Mouse (Mus musculus): ENCODE measurements around the gene Ccdc38. TPM values are rescaled to one million over a fixed set of nuclear protein-coding genes. Genes with fewer than 3 reads are reported as not detected.
"Not testable (repeated sequence)": the region's sequence is repeated elsewhere in the genome, so short reads cannot be mapped to it uniquely, and the experiment has no call there.

Ccdc38 gene
- polyA plus RNA-seq, 1 experiment from 2014 or later = 0.83 TPM

DNA sequence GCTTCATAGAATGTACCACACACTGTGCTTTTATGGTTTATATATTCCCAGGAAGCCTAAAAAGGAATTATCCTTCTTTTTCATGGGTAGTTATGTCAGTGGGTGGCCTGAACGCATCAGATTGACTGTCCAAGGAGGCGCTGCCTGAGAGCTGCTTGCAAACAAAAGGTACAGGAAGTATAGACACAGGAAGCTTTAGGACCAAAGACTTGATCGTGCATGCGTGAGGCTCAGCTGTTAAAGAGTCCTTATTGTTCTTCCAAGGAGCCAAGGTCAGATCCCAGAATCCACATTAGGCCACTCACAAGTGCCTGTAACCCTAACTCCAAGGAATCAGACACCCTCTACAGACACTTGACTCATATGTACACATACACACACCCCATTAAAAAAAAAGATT lies 1.9 kb downstream of the Ccdc38 start:
- no peak overlapping the region for H3K27ac ChIP-seq (ENCODE audit: low read length)
- no peak for ATAC-seq
- 16% methylated on average over 4 of the region's 4 CpGs for WGBS

DNA sequence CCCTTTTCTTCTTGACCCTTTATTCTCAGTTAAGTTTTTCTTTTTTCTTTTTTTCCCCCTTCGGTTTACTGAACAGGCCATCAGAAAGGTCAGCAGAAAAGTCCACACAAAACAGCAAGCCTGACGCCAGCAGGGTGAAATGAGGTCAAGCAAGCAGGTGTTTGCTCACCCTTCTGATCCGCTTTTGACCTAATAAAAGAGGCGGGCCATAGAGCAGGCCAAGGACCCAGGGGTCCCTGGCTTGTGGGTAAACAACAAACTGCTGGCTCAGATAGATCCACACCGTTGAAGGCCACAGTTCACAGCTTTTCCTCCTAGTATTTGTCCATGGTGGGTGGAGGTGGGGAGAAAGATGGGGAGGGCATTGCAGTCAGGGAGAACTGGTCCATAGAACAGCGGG lies 2.7 kb downstream of the Ccdc38 start:
- no peak overlapping the region for H3K27ac ChIP-seq (ENCODE audit: low read length)
- no peak overlapping the region for H3K4me3 ChIP-seq (ENCODE audit: low read depth, low read length)
- no peaks in the 10 kb centered on the region for H3K27me3 ChIP-seq (ENCODE audit: control insufficient read depth, insufficient read depth, low read depth, low read length)
- H3K9ac ChIP-seq (ENCODE audit: low read depth, low read length) = no peak overlapping the region
- WGBS = 58% methylated on average over 6 of the region's 6 CpGs
- H3K9me3 ChIP-seq (replicated peaks; ENCODE audit: control insufficient read depth, low read length, poor library complexity, severe bottlenecking) = no peaks in the 10 kb centered on the region
- no peak for ATAC-seq
- H3K4me1 ChIP-seq (ENCODE audit: control insufficient read depth, insufficient read depth, low read length) = 0 out of 2 replicates have a peak, but pooled peaks cover 2% of the 10 kb centered on the region
- H3K4me2 ChIP-seq (ENCODE audit: low read length) = no peak overlapping the region
- H3K36me3 ChIP-seq (ENCODE audit: control insufficient read depth, insufficient read depth, low read length) = no peaks in the 10 kb centered on the region

More for the DNA sequence above, 1.9 kb downstream of the Ccdc38 start:
- Histone ChIP-seq H3K9ac (ENCODE audit: low read depth, low read length) (no peak overlapping the region), H3K4me1 (ENCODE audit: control insufficient read depth, insufficient read depth, low read length) (0 out of 2 replicates have a peak, but pooled peaks cover 2% of the 10 kb centered on the region), H3K27me3 (ENCODE audit: control insufficient read depth, insufficient read depth, low read depth, low read length) (no peaks in the 10 kb centered on the region), H3K36me3 (ENCODE audit: control insufficient read depth, insufficient read depth, low read length) (no peaks in the 10 kb centered on the region), H3K9me3 (replicated peaks; ENCODE audit: control insufficient read depth, low read length, poor library complexity, severe bottlenecking) (no peaks in the 10 kb centered on the region), H3K4me2 (ENCODE audit: low read length) (no peak overlapping the region), H3K4me3 (ENCODE audit: low read depth, low read length) (no peak overlapping the region)

DNA sequence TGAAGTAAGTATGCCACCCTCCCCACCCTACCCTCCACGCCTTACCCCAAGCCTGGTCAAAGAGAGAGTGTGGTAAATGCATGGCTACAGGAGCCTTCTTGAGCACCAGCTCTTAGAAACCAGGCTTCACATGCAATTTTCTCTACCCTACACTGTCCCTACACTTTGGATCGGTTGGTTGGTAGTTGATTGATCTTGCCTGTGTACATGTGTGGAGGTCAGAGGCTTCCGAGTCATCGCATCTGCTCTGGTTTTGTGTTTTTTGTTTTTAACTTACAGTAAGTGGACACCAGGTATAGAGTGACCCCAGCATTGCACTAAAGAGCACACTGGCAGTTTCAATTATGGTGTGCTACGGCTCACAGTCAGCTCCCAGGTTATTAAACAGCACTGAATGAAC lies 3.7 kb downstream of the Ccdc38 start:
- WGBS = 85% methylated on average over 5 of the region's 5 CpGs

DNA sequence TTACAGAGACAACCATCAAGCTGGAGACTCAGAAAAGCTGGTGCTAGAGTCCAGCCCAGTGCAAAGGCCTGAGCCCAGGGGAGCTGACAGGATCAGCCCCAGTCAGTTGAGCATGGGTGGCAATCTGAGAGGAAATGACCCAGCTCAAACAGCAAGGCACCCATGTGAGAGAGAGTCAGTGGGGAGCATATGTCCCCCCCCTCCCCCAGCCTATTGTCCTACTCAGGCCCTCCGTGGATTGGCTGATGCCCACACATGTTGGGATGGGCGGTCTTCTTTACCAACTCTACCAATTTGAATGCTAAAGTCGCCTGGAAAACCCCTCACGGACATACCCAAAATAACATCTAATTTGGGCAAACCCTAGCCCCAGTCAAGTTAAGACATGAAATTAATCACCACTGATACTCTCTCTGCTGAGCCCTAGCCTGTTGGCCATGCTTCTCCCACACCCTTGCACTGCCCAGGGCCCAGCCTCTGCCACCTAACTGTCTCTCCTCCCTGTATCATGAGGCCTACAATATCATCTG lies 7.4 kb downstream of the Ccdc38 start:
- Histone ChIP-seq H3K27ac (ENCODE audit: low read length) (no peak overlapping the region), H3K4me3 (ENCODE audit: low read depth, low read length) (no peak overlapping the region), H3K9me3 (replicated peaks; ENCODE audit: control insufficient read depth, low read length, poor library complexity, severe bottlenecking) (no peaks in the 10 kb centered on the region), H3K27me3 (ENCODE audit: control insufficient read depth, insufficient read depth, low read depth, low read length) (no peaks in the 10 kb centered on the region), H3K36me3 (ENCODE audit: control insufficient read depth, insufficient read depth, low read length) (no peaks in the 10 kb centered on the region), H3K9ac (ENCODE audit: low read depth, low read length) (no peak overlapping the region), H3K4me2 (ENCODE audit: low read length) (no peak overlapping the region), H3K4me1 (ENCODE audit: control insufficient read depth, insufficient read depth, low read length) (no peaks in the 10 kb centered on the region)
- 91% methylated on average over 4 of the region's 4 CpGs for WGBS
- no peak for ATAC-seq

More for the DNA sequence above, 3.7 kb downstream of the Ccdc38 start:
- no peak overlapping the region for H3K4me2 ChIP-seq (ENCODE audit: low read length)
- H3K4me1 ChIP-seq (ENCODE audit: control insufficient read depth, insufficient read depth, low read length) = 0 out of 2 replicates have a peak, but pooled peaks cover 2% of the 10 kb centered on the region
- no peak for ATAC-seq
- no peaks in the 10 kb centered on the region for H3K36me3 ChIP-seq (ENCODE audit: control insufficient read depth, insufficient read depth, low read length)
- H3K27ac ChIP-seq (ENCODE audit: low read length) = no peak overlapping the region
- H3K27me3 ChIP-seq (ENCODE audit: control insufficient read depth, insufficient read depth, low read depth, low read length) = no peaks in the 10 kb centered on the region
- H3K4me3 ChIP-seq (ENCODE audit: low read depth, low read length) = no peak overlapping the region
- H3K9me3 ChIP-seq (replicated peaks; ENCODE audit: control insufficient read depth, low read length, poor library complexity, severe bottlenecking) = no peaks in the 10 kb centered on the region
- no peak overlapping the region for H3K9ac ChIP-seq (ENCODE audit: low read depth, low read length)

DNA sequence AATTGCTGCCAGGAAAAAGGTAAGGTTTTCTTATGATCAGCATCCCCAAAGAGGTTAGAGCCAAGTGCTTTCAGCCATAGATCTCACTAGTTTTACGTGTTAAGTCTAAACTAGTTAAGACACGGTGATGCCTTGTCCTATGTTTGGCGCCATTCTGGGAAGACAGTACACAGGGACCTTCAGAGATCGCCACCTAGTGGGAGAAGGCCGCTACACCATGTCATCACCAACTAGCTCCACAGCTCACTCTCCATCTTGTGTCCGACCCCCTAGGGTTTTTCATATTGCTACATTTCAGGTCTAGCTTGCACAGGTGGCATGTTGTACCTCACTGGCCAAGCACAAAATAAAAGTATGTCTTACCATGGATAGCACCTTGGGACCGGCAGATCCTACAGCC lies 8.6 kb downstream of the Ccdc38 start:
- H3K4me2 ChIP-seq (ENCODE audit: low read length) = no peak overlapping the region
- WGBS = 13% methylated on average over 7 of the region's 7 CpGs
- no peak overlapping the region for H3K4me3 ChIP-seq (ENCODE audit: low read depth, low read length)
- no peaks in the 10 kb centered on the region for H3K9me3 ChIP-seq (replicated peaks; ENCODE audit: control insufficient read depth, low read length, poor library complexity, severe bottlenecking)
- H3K4me1 ChIP-seq (ENCODE audit: control insufficient read depth, insufficient read depth, low read length) = no peaks in the 10 kb centered on the region
- ATAC-seq = peak; percentile 71; the same call in 1 of the 2 replicates
- no peaks in the 10 kb centered on the region for H3K36me3 ChIP-seq (ENCODE audit: control insufficient read depth, insufficient read depth, low read length)
- no peak overlapping the region for H3K27ac ChIP-seq (ENCODE audit: low read length)
- no peak overlapping the region for H3K9ac ChIP-seq (ENCODE audit: low read depth, low read length)
- H3K27me3 ChIP-seq (ENCODE audit: control insufficient read depth, insufficient read depth, low read depth, low read length) = no peaks in the 10 kb centered on the region

DNA sequence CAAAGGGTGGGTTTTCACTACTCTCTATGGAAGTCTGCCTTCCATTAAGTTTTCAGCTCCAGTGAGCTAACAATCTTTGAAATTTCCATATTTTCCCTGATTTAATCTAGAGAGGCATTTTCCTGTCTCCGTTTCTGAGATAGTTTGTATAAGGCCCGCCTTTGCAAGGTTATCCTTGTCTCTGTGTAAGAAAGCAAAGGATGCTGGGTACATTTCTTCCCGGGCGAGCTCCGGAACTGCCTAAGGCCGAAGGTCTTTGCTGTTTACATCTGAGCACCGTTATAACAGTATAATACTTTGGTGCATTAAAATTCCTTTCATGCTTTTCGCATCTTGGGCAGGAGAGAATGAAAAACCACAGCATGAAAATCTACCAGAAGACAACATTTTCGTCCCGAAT lies 9.4 kb downstream of the Ccdc38 start:
- WGBS = 76% methylated on average over 10 of the region's 10 CpGs
- no peak overlapping the region for H3K9ac ChIP-seq (ENCODE audit: low read depth, low read length)
- no peak overlapping the region for H3K27ac ChIP-seq (ENCODE audit: low read length)
- H3K4me2 ChIP-seq (ENCODE audit: low read length) = no peak overlapping the region
- H3K4me1 ChIP-seq (ENCODE audit: control insufficient read depth, insufficient read depth, low read length) = no peaks in the 10 kb centered on the region
- no peaks in the 10 kb centered on the region for H3K36me3 ChIP-seq (ENCODE audit: control insufficient read depth, insufficient read depth, low read length)
- no peak for ATAC-seq
- H3K9me3 ChIP-seq (replicated peaks; ENCODE audit: control insufficient read depth, low read length, poor library complexity, severe bottlenecking) = no peaks in the 10 kb centered on the region
- H3K27me3 ChIP-seq (ENCODE audit: control insufficient read depth, insufficient read depth, low read depth, low read length) = no peaks in the 10 kb centered on the region
- H3K4me3 ChIP-seq (ENCODE audit: low read depth, low read length) = no peak overlapping the region

DNA sequence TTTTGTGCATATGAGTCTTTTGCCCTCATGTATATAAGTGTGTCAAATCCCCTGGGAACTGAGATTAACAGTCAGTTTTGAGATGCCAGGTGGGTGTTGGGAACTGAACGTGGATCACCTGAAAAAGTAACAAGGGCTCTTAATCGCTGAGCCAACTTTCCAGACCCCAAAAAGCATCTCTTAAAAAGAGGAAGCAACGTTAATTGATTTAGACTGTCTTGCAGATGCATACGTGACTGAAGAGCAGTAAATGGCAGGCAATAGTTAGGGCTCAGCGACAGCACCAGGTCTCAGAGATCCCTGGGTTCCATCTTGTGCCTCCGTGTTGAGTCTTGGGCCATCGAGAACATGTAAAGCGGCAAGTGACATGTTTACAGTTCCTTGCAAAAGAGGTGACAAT lies 12.2 kb downstream of the Ccdc38 start:
- Histone ChIP-seq H3K4me2 (ENCODE audit: low read length) (no peak overlapping the region), H3K36me3 (ENCODE audit: control insufficient read depth, insufficient read depth, low read length) (no peaks in the 10 kb centered on the region), H3K4me3 (ENCODE audit: low read depth, low read length) (no peak overlapping the region), H3K9ac (ENCODE audit: low read depth, low read length) (no peak overlapping the region), H3K27me3 (ENCODE audit: control insufficient read depth, insufficient read depth, low read depth, low read length) (no peaks in the 10 kb centered on the region), H3K27ac (ENCODE audit: low read length) (no peak overlapping the region), H3K9me3 (replicated peaks; ENCODE audit: control insufficient read depth, low read length, poor library complexity, severe bottlenecking) (no peaks in the 10 kb centered on the region), H3K4me1 (ENCODE audit: control insufficient read depth, insufficient read depth, low read length) (no peaks in the 10 kb centered on the region)
- ATAC-seq = no peak
- 84% methylated on average over 8 of the region's 8 CpGs for WGBS

DNA sequence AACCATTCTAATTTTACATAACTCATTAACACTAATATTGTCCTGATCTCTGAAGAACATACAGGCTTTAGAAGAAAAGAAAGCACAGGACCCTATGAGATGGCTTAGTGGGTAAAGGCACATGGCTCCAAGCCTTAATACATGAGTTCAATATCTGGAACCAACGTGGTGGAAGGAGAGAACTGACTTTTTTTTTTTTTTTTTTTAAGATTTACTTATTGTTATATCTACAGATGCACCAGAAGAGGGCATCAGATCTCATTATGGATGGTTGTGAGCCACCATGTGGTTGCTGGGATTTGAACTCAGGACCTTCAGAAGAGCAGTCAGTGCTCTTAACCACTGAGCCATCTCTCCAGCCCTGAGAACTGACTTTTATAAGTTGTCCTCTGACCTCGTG lies 17.5 kb downstream of the Ccdc38 start:
- H3K4me2 ChIP-seq (ENCODE audit: low read length) = not testable (repeated sequence)

DNA sequence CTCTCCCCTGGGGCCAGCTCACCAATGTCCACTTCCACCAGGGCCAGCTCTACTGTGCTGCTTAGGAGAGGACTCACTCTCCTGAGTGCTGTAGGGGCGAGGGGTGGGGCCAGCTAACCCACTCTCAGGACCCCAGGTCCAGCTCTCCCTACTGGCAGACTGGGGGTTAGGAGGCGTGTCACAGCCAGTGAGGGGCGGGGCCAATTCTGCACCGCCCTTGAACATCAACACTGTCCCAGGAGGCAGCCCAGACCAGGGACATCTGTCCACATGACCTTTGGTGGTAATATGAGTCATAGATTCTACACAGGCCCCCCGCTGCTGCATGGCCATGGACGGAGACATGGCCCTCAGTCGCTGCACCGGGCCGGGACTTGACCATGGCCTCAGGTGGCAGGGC lies 19.4 kb downstream of the Ccdc38 start:
- H3K9ac ChIP-seq (ENCODE audit: low read depth, low read length) = no peak overlapping the region
- H3K27me3 ChIP-seq (ENCODE audit: control insufficient read depth, insufficient read depth, low read depth, low read length) = no peaks in the 10 kb centered on the region

More for the DNA sequence above, 17.5 kb downstream of the Ccdc38 start:
- H3K27ac ChIP-seq (ENCODE audit: low read length); H3K9me3 ChIP-seq (replicated peaks; ENCODE audit: control insufficient read depth, low read length, poor library complexity, severe bottlenecking); H3K4me1 ChIP-seq (ENCODE audit: control insufficient read depth, insufficient read depth, low read length); H3K36me3 ChIP-seq (ENCODE audit: control insufficient read depth, insufficient read depth, low read length); H3K9ac ChIP-seq (ENCODE audit: low read depth, low read length); ATAC-seq; H3K4me3 ChIP-seq (ENCODE audit: low read depth, low read length); H3K27me3 ChIP-seq (ENCODE audit: control insufficient read depth, insufficient read depth, low read depth, low read length): not testable (repeated sequence)
- WGBS = 75% methylated on average over 2 of the region's 2 CpGs

More for the DNA sequence above, 19.4 kb downstream of the Ccdc38 start:
- ATAC-seq = no peak
- no peak overlapping the region for H3K27ac ChIP-seq (ENCODE audit: low read length)
- H3K9me3 ChIP-seq (replicated peaks; ENCODE audit: control insufficient read depth, low read length, poor library complexity, severe bottlenecking) = no peaks in the 10 kb centered on the region
- no peak overlapping the region for H3K4me3 ChIP-seq (ENCODE audit: low read depth, low read length)
- no peaks in the 10 kb centered on the region for H3K36me3 ChIP-seq (ENCODE audit: control insufficient read depth, insufficient read depth, low read length)
- H3K4me1 ChIP-seq (ENCODE audit: control insufficient read depth, insufficient read depth, low read length) = no peaks in the 10 kb centered on the region
- 59% methylated on average over 9 of the region's 9 CpGs for WGBS
- H3K4me2 ChIP-seq (ENCODE audit: low read length) = no peak overlapping the region
